Mouse (Mus musculus): ENCODE results near the gene Tnnt3. TPM values are rescaled to one million over a fixed set of nuclear protein-coding genes. Genes with fewer than 3 reads are reported as not detected.

The Tnnt3 gene
- total RNA-seq, 2 experiments from 2014 or later: 17,146 to 18,824 TPM

DNA sequence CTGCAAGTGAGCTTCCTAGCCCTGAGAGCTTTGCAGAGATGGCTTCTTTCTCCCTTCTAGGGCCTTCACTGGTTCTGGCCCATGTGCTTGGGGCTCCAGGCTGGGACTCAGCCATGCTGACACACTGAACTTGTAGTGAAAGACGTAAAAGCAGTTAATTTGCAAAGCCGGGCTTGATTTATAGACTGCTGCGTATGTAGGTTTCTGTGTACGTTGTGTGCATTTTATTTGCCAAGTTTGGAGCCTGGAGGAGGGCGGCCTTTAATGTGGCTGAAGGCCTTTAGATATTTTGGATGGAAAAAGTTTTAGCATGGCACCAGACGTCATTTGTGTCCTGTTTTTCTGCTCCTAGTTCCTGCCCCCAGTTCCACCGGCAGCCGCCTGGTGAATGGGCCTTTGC lies 41.2 kb downstream of the Tnnt3 start:
- DNase-seq: no peak

DNA sequence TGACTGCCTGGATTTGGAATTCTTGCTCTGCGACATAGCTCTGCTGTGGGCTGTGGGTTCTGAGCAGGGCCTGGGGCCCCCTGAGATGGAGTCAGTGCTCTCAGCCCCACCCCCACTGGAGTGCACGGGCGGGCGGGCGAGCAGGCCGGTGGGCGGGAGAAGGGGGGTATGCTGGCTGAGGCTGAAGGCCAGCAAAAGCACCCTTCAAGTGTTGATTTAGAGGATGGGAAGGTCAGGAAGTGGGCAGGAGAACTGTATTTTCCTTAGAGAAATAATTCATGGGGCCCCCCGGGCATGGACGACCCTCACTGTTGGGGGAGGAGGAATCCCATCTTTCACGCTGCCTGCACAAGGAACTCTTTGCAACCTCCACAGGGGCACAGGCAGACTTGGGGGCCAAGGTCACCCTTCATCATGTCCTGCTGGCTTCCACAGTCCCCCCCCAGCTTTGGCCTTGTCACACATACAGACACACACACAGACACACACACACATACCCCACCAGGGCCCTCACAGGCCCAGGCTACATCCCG lies 44.2 kb downstream of the Tnnt3 start:
- no peak for DNase-seq

DNA sequence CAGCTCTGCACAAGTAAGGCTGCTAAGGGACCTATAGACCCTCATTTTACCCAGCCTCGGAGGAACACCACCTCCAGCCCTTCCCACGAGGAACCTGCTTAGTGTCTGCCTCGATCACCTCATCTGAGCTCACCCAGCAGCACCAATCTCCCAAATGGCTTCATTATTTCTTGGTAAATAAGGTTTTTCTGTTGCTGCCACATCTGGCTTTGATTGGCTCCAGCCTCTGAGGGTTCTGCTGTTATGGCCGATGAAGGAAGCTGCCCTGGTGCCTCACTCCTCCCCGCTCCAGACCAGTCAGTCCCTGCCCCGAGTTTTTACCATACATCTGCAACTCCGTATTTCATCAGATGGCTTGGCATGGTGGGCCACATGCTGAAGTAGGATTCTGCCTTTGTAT lies 47.3 kb downstream of the Tnnt3 start:
- no peak for DNase-seq

- DNase-seq: no peak
These were observed 49.2 kb downstream of the Tnnt3 start for GRCm38 (mm10) chr7:142547874-142548273.

GRCm38 (mm10) chr7:142548706-142549105 lies 50.1 kb downstream of the Tnnt3 start:
- DNase-seq: no peak

- DNase-seq: peak; percentile 83
These were observed 51.5 kb downstream of the Tnnt3 start for GRCm38 (mm10) chr7:142549941-142550763.

- DNase-seq: peak; percentile 69
These were observed 52.3 kb downstream of the Tnnt3 start for GRCm38 (mm10) chr7:142550935-142551373.

DNA sequence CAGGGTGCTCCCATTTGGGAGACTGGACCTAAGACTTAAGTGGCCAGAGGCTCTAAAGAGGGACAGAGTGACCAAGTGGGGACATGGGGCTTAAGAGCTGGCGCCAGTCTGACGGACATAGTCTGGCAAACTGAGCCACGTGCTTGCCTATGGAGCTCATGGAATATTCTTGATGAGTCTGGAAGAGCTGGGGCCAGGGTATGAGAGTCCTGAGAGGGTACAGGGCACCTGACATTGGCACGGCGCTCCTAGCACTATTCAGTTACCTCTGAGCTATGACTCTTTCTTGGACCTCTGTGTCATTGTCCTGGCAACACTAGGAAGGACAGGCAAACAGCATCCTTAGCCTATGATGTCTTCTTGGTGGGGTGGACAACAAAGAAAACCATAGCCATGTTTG lies 53.1 kb downstream of the Tnnt3 start:
- DNase-seq: no peak

- peak; percentile 45 for DNase-seq
These were observed 54.2 kb downstream of the Tnnt3 start for GRCm38 (mm10) chr7:142552591-142553416.

- no peak for DNase-seq
These were observed 55.0 kb downstream of the Tnnt3 start for GRCm38 (mm10) chr7:142553417-142554335.

DNA sequence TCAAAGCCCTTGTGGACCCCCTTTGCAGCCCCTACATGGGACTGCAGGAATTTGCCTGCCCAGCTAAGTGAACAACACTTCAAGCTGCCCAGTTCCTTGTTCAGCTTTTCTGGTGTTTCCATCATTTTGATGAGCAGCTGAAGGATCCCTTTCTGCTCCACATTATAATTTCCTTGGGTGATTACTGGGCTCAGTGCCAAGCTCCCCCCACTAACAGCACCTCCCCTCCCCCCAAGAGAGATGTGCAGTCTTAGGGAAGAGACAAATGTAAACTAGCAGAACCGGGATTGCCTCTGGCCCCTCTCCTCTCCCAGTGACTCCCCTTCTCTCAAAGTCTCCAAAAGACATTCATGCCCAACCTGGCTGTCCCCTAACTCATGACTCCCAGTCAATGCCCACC lies 56.0 kb downstream of the Tnnt3 start:
- peak; percentile 50 for DNase-seq

DNA sequence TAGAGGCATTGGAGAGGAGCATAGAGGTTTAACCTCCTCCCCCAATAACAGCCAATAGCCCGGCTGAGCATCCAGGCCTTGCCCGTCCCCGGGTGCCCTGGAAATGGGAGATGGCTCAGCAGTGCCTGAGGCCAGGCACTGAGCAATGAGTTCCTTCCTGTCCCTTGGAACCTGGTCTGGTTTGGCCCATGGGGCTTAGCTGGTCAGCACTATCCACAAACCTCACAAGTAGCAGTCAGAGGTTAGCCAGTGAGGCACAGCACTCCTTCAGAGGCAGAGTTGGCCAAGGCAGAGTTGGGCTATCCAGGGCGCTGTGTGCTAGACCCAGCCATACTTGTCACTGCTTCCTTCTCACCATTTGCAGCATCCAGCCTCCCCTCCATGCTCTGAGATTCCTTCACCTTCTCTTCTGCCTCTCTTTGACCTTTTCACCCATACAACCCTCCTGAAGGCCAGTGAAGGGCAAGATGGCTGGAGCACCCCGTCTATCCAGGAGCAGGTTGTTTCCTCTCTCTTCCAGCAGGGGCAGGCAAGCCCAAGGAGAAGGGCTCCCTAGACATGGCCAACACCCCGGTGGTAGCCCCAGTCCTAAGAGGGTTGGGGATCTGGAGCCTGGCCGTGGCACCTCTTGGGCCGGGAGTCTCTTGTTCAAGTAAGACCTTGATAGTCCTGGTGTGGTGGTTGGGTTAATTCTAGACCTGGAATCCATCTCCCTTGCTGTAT lies 56.9 kb downstream of the Tnnt3 start:
- no peak for DNase-seq

DNA sequence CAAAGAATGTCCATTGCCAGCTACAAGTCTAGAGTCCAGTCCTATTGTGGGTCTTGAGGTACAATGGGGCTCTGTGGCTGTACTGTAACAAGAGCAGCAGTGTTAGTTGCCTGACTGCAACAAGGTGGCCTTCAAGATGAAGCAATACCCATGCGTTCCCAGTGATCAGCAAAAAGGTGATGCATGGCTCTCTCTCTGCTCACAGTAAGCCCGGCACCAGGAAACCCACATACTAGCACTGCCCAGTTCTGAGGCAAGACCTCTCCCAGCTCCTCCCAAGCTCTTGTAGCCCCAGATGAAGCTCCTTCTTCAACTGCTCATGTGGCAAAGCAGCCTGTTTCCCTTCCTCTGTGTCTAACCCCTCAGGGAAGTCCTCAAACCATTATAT lies 57.4 kb downstream of the Tnnt3 start:
- DNase-seq: no peak

- DNase-seq: no peak
These were observed 59.1 kb downstream of the Tnnt3 start for GRCm38 (mm10) chr7:142557696-142558095.

- DNase-seq: peak; percentile 54
These were observed 60.0 kb downstream of the Tnnt3 start for GRCm38 (mm10) chr7:142558511-142559146.

GRCm38 (mm10) chr7:142559651-142560175 lies 61.1 kb downstream of the Tnnt3 start:
- no peak for DNase-seq

DNA sequence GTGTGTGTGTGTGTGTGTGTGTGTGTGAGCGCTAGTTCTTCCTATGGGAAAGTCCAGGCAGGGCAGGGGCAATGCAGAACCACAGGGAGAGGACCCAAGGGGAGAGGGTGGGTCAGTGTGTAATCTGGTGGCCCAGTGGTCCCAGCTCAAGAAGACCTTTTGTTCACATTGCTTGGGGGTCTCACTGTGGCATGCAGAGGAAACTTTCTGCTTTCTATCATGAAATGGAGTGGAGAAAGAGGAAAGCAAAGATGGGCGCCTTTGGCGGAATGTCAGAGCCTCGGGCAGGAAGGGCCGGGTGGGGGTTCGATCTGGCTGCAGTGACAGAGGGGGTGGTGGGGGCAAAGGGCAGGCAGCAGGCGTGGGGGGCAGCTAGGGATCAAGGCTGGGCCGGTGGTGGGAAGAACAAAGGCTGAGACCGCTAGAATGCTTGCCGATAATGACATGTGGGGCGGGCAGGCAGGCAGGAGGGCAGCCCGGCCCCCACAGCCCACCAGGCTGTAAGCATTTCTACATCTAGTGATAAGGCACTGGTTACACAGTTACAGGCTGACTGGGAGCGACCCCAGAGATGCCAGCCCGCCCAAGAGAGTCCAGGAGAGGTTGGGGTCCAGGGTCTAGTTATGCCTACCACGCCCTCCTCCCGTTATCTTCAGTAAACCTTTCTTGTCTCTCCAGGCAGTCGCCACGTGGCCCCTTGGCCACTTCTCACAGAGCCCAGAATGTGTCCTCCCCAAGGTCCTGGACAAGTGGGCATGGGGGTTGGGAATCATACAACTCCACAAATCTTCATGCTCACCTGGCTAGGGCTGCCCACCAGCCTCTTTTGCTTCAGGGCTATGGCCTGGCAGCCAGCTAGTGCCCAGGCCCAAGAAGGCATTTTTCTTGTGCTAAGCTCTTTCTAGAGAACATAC lies 62.6 kb downstream of the Tnnt3 start:
- no peak for DNase-seq

DNA sequence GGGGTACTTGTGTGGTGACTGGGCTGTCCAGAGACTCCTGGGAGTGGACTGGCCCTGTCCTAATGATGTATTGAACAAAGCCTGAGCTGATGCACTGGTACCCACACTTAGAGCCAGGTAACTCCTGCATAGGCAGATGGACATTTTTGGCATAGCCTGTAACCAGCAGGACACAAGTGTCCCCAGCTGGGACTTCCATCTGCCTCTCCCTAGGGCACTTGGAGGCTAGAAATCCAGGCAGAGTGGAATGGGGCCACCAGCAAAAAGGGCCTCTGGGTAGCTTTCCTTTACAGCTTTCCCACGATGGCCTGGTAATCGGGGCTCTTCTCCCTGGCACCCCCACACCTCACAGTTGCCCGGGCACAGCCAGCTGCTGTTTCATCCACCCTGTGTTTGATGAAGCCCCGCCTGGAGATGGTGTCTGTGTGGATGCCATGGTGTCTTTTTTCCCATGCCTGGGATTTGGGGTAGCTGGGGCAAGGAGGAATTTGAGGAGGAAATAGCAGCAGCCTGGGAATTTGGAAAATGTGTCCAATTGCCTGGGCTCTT lies 63.3 kb downstream of the Tnnt3 start:
- DNase-seq: no peak

DNA sequence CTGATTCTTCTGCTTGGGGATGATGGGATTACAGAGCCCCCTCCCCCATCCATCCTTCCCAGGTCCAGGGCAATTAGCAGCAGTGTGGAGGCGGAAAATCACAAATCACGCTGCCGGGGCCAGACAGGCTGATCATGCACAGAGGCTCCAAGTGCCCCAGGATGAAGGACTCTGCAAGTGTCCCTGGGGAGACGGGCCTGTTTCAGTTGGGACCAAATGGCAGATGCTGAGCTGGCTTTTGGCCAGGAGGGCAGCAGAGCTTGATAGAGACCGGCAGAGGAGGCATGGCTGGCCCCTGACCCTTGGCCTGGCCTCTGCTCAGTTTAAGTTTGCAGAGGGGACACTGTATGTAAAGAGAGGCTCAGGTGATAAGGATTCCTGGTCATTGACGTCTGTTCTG lies 64.5 kb downstream of the Tnnt3 start:
- no peak for DNase-seq
